Mouse (Mus musculus) hindbrain, embryonic 14.5 days (tissue): ENCODE results near the gene Tal1. TPM values are rescaled to one million over a fixed set of nuclear protein-coding genes. Genes with fewer than 3 reads are reported as not detected.

Experiments
- ATAC-seq: fragments of 200-750 bp; cut with Nextera tagmentation; 2 replicates; pipeline ENCODE4 v1.8.0; 2017; ENCODE audit warnings: moderate number of reproducible peaks, mild to moderate bottlenecking, moderate TSS enrichment, moderate library complexity; ENCODE audit not compliant: low FRiP score
- DNase-seq: peaks from one replicate; pipeline ENCODE4 v3.0.0-alpha.2; 2015; ENCODE audit warnings: low spot score
- H3K27ac ChIP-seq: fragments of 300-500 bp; sonication (generic); 2 replicates; pipeline ENCODE4 v1.5.1; 2014; ENCODE audit warnings: mild to moderate bottlenecking, moderate library complexity
- H3K27me3 ChIP-seq: fragments of 300-500 bp; sonication (generic); 2 replicates; pipeline ENCODE4 v1.6.1; 2014; ENCODE audit warnings: mild to moderate bottlenecking, low read length, mixed read lengths; ENCODE audit not compliant: control insufficient read depth, insufficient read depth
- H3K36me3 ChIP-seq: fragments of 300-500 bp; sonication (generic); replicated peaks from 2 replicates; pipeline ENCODE4 v1.6.1; 2014; ENCODE audit not compliant: control insufficient read depth, insufficient read depth
- H3K4me1 ChIP-seq: fragments of 300-500 bp; sonication (generic); replicated peaks from 2 replicates; pipeline ENCODE4 v1.6.1; 2014; ENCODE audit warnings: antibody characterized with exemption, low read length, mixed read lengths; ENCODE audit not compliant: control insufficient read depth, insufficient read depth
- H3K4me2 ChIP-seq: fragments of 300-500 bp; sonication (generic); replicated peaks from 2 replicates; pipeline ENCODE4 v1.6.1; 2014; ENCODE audit warnings: mild to moderate bottlenecking, moderate library complexity
- H3K4me3 ChIP-seq: fragments of 300-500 bp; sonication (generic); replicated peaks from 2 replicates; pipeline ENCODE4 v1.5.1; 2014; ENCODE audit warnings: mild to moderate bottlenecking, low read length
- H3K9ac ChIP-seq: fragments of 300-500 bp; sonication (generic); 2 replicates; pipeline ENCODE4 v1.6.1; 2014
- H3K9me3 ChIP-seq: fragments of 300-500 bp; sonication (generic); 2 replicates; pipeline ENCODE4 v1.6.1; 2016; ENCODE audit warnings: low read length; ENCODE audit not compliant: control insufficient read depth
- WGBS: fragments of 180-500 bp; shearing (Covaris S2); extraction: QIAGEN DNeasy Blood & Tissue Kit; methylation state at CpG from one replicate; pipeline ENCODE4 v1.1.7; 2014; 5-methylcytosine and 5-hydroxymethylcytosine counted together
- polyA plus RNA-seq: library from polyadenylated mRNA; unstranded; fragments of >200 nt; fragmentation: Nextera tagmentation; extraction: Ambion mirVana; gene quantifications from 2 replicates; pipeline ENCODE4 v1.2.1, GENCODE M21; 2014

The Tal1 gene
- polyA plus RNA-seq, 1 experiment from 2014 or later, result 5.6 TPM

DNA sequence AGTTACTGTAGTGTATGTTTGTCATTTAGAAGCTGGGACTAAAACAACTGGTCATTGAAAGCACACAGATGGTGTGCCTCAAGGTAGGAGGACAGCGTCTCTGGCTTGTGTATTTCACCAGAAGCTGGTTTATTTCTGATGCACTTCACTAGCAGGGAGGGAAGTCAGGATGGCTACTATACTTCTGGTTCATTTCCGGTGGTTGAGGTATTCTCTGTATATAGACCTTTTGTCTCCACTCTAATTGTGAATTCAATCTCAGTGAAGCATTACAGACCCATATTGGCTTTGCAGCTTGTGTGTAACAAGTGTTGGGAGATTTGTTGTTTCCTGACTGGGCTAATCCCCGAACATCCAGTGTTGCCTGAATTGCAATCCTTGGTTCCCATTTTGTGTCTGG, 4.5 kb downstream of the Tal1 start:
- Histone ChIP-seq H3K9me3 (no peaks in the 10 kb centered on the region), H3K4me3 (peak overlapping the region; percentile 33), H3K36me3 (no peaks in the 10 kb centered on the region), H3K27ac (peak overlapping the region; percentile 38; the same call in 1 of the 2 replicates), H3K9ac (no peak overlapping the region), H3K27me3 (peaks cover 87% of the 10 kb centered on the region), H3K4me1 (peaks cover 12% of the 10 kb centered on the region), H3K4me2 (peak overlapping the region; percentile 17)
- WGBS, result 14% methylated on average over 3 of the region's 3 CpGs
- DNase-seq, result no peak
- ATAC-seq, result no peak

DNA sequence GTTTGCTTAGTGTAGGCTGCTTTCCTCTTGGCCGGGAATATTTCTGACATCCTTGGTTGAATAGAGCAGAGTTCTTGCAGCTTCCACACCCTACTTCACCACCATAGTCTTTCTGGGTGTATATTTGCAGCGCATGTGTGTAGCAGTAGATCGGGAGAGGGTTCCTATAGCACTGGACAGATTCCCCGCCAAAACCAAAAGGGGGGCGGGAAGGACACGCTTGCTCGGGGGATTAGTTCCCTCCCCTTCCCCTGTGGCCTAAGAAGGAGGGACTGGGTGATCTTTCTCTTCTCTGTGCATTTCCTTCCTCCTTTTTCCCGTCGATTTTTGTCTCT, 6.3 kb downstream of the Tal1 start:
- under 1% methylated on average over 9 of the region's 9 CpGs for WGBS
- H3K9ac ChIP-seq, result peak overlapping the region; percentile 53
- no peak for ATAC-seq

DNA sequence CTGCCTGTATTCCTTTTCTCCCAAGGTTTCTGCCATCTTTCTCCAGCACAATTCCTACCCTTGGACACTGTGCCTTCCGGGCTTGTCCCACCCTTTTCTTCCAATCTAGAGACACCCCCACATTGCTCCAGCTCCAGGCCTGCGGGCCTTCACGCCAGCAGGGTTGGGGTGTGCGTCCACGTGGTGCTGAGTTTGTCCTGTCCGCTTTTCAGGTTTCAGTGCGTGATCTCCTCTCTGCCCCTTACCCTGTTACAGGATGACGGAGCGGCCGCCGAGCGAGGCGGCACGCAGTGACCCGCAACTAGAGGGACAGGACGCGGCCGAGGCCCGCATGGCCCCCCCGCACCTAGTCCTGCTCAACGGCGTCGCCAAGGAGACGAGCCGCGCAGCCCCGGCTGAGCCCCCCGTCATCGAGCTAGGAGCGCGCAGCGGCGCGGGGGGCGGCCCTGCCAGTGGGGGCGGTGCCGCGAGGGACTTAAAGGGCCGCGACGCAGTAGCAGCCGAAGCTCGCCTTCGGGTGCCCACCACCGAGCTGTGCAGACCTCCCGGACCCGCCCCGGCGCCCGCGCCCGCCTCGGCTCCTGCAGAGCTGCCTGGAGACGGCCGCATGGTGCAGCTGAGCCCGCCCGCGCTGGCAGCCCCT, 6.8 kb downstream of the Tal1 start:
- Histone ChIP-seq H3K4me2 (peak overlapping the region; percentile 89), H3K27me3 (peaks cover 88% of the 10 kb centered on the region), H3K36me3 (no peaks in the 10 kb centered on the region), H3K9ac (peak overlapping the region; percentile 53), H3K4me1 (peaks cover 12% of the 10 kb centered on the region), H3K9me3 (no peaks in the 10 kb centered on the region), H3K4me3 (peak overlapping the region; percentile 46), H3K27ac (no peak overlapping the region)
- ATAC-seq, result peak; percentile 88
- peak; percentile 41 for DNase-seq
- WGBS, result 2% methylated on average over 40 of the region's 58 CpGs

More for the DNA sequence above, 6.3 kb downstream of the Tal1 start:
- Histone ChIP-seq H3K27ac (no peak overlapping the region), H3K4me1 (peaks cover 12% of the 10 kb centered on the region), H3K36me3 (no peaks in the 10 kb centered on the region), H3K27me3 (peaks cover 89% of the 10 kb centered on the region), H3K4me2 (peak overlapping the region; percentile 89), H3K9me3 (no peaks in the 10 kb centered on the region), H3K4me3 (peak overlapping the region; percentile 46)
- DNase-seq, result no peak

DNA sequence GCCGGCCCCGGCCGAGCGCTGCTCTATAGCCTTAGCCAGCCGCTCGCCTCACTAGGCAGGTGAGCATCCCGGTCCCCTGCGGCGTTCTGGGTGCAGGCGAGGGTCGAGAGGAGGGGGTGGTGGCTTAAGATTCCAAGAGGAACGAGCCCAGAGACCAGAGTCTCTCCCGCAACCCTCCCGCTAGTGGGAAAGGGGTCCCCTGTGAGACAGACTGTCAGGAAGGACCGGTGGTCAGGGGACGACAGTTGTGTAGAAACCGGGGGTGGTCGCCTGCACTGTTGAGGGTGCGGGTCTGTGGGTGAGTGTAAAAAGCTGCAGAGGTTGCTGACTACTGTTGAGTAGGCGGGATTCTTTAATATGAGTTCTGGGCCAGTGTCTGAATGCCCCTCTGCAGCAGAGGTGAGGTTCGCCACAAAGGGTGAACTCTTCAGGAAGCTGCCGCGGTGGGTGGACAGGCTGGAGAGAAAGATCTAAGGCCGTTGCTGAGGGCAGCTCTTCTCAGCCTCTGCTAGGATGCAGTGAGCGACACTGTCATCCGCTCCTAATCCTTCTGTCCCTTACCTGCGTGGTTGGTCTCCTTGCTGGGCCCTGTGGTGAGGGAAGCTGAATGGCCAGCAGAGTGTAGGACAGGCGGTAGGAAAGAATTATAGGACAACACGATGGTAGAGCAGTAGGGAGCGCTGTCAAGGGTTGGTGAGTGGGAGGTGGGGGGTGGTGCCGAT, 7.5 kb downstream of the Tal1 start:
- no peaks in the 10 kb centered on the region for H3K36me3 ChIP-seq
- WGBS, result under 1% methylated on average over 30 of the region's 31 CpGs
- H3K27me3 ChIP-seq, result peaks cover 89% of the 10 kb centered on the region
- peak overlapping the region; percentile 46 for H3K4me3 ChIP-seq
- H3K4me1 ChIP-seq, result peaks cover 12% of the 10 kb centered on the region
- no peak for ATAC-seq
- peak overlapping the region; percentile 53 for H3K9ac ChIP-seq
- DNase-seq, result no peak
- peak overlapping the region; percentile 89 for H3K4me2 ChIP-seq
- H3K9me3 ChIP-seq, result no peaks in the 10 kb centered on the region
- H3K27ac ChIP-seq, result no peak overlapping the region

DNA sequence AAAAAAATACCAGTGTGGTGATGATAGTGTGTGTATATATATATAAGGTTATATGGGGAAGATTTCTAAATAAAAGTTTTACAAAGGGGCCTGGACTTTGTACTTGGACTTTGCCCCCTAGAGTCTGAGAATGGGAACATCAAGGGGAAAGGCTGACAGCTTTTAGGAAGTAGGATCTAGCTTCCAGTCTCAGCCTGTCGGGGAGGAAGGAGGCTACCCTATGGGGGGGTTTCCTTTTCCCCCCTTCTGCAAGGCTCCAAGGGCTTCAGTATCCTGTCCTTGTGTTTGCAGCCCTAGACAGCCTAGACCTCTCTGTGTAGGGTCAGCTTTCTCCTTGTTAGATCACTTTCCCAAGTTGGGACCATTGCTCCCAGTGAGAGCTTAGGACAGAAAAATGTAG, 15.4 kb downstream of the Tal1 start:
- Histone ChIP-seq H3K4me1 (no peaks in the 10 kb centered on the region), H3K27me3 (peaks cover 13% of the 10 kb centered on the region), H3K36me3 (no peaks in the 10 kb centered on the region), H3K27ac (no peak overlapping the region), H3K4me2 (no peak overlapping the region), H3K9ac (no peak overlapping the region), H3K4me3 (no peak overlapping the region), H3K9me3 (no peaks in the 10 kb centered on the region)
- 27% methylated on average over 1 of the region's 1 CpGs for WGBS
- ATAC-seq (no peak), DNase-seq (no peak)

DNA sequence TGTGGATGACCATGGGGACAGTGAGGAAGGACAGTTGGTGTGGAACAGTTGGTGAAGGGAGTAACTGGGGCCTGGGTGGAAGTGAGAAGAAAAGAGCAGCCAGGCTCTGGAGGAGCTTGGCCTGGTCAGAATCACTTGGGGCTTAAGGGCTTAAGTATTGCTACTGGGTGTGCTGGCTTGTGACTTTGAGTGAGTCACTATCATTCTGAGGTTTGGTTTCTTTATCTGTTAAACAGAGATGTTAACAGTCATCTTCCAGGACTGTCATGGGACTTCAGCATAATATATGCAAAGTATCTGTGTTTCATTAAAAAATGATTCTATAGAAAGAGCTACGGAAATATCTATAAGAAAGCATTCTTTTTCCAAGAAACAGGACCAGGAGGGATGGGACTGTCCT, 18.6 kb downstream of the Tal1 start:
- Histone ChIP-seq H3K9ac (no peak overlapping the region), H3K27ac (peak overlapping the region; percentile 9; the same call in 1 of the 2 replicates), H3K36me3 (no peaks in the 10 kb centered on the region), H3K4me2 (no peak overlapping the region), H3K27me3 (no peaks in the 10 kb centered on the region; the same call in 1 of the 2 replicates), H3K4me1 (peaks cover 10% of the 10 kb centered on the region), H3K4me3 (no peak overlapping the region), H3K9me3 (no peaks in the 10 kb centered on the region)
- 87% methylated on average over 1 of the region's 1 CpGs for WGBS
- DNase-seq (no peak), ATAC-seq (no peak)

DNA sequence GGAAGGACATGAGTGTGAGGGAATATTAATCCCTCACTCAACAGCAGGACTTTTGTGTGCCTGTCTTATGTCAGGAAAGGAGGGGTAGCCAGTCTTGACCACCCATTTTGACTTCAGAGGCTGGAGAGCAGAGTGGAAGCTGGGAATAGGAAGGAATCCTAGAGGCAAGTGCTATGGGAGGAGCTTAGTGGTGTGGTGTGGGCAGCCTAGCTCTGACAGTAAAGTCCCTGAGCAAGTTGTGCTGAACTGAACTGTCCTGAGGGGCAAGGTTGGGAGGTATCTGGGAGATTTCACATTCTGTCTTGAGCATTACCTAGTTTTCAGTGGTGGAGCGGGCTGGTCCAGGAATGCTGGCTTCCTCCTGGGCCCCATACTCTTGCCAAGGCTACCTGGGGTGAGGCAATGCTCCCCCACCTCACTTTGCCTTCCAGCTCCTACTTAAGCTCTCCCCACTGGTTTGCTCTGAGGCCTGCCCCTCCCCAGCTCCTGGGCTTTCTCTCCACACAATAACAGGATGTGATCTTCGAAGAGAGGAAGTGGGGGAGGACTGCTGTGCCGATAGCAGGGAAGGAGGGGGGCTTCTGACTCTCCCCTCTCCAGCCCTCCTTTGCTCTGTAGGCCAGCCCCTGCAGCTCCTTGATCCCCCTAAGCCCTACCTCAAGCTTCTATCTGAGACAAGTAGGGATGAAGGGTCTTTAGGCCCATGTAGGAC, 19.1 kb downstream of the Tal1 start:
- no peak overlapping the region for H3K4me3 ChIP-seq
- no peaks in the 10 kb centered on the region for H3K9me3 ChIP-seq
- no peak overlapping the region for H3K9ac ChIP-seq
- H3K27ac ChIP-seq, result peak overlapping the region; percentile 9; the same call in 1 of the 2 replicates
- H3K36me3 ChIP-seq, result no peaks in the 10 kb centered on the region
- 68% methylated on average over 3 of the region's 3 CpGs for WGBS
- no peaks in the 10 kb centered on the region; the same call in 1 of the 2 replicates for H3K27me3 ChIP-seq
- no peak for ATAC-seq
- peaks cover 12% of the 10 kb centered on the region for H3K4me1 ChIP-seq
- H3K4me2 ChIP-seq, result no peak overlapping the region
- no peak for DNase-seq

DNA sequence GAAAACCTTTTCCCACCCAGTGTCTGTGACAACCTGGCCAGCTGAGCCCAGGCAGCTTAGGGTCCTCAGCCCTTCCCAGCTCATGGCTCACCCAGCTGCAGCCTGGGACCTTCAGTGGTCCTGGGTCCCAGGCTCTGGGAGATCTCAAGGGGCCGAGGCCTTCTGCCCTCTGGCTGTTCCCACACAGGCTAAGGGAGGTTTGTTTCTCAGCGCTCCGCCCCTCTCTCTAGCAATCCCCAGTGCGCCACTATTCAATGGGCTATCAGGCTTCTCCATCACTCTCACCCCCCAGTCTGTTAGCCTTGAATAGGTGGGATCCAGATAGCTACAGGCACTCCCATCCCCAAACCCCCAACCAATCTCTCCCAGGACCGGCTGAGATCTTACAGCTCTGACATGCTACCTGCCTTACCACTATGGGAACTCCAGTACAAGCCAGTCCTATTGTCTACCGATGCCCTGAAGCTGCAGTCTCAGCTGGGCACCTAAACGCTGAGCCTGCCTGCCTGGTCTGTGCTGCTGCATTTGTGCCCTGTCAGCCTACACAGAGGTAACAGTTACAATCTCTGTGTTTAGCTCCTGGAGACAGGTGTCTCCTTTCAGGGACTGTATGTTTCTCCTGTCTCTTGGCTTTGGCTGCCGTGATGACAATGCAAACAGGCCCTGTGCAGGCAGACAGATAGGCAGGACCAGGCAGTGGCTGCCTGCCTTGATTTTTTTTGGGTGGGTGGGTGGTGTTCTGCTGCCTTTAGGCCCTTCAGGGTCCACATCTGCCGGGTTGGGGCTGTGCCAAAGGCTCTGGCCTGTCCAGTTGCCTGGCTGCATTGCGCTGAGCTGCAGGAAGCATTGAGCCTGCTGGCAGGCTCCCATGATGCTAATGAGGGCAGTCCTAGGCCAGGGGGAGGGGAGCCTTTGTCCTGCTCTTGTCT, 22.9 kb downstream of the Tal1 start:
- no peak overlapping the region for H3K4me2 ChIP-seq
- H3K27me3 ChIP-seq, result no peaks in the 10 kb centered on the region
- ATAC-seq, result peak; percentile 81
- no peaks in the 10 kb centered on the region for H3K36me3 ChIP-seq
- WGBS, result 16% methylated on average over 10 of the region's 10 CpGs
- H3K27ac ChIP-seq, result 0 out of 2 replicates have a peak overlapping the region, but pooled peaks have one; percentile 20
- peaks cover 12% of the 10 kb centered on the region for H3K4me1 ChIP-seq
- no peaks in the 10 kb centered on the region for H3K9me3 ChIP-seq
- peak; percentile 65 for DNase-seq
- peak overlapping the region; percentile 32; the same call in 1 of the 2 replicates for H3K9ac ChIP-seq
- no peak overlapping the region for H3K4me3 ChIP-seq
